Comparison of ENCODE assay signal across 23 mouse cellular contexts in genomic region chr2:6293825-6294444, GRCm38 (mm10). TPM values are rescaled to one million over a fixed set of nuclear protein-coding genes. Genes with fewer than 3 reads are reported as not detected.
DNase-seq lines count a peak whose midpoint lies in the region; ATAC-seq and TF ChIP-seq lines count a peak whose summit lies in the region.
"Had no signal": no experiment of that assay in that cellular context is flagged by ENCODE, and none has a peak within 500 bp of the region (broad histone marks: within the 10 kb centered on the region; RNA-seq: fewer than 3 reads in every experiment).

No protein-coding gene starts in this region.

- no peaks in the 10 kb centered on the region for H3K27me3 ChIP-seq in limb, embryonic 12.5 days
- H3K27me3 ChIP-seq in limb, embryonic 10.5 days (ENCODE audit: low read depth, poor library complexity, severe bottlenecking): no peaks in the 10 kb centered on the region
- H3K27me3 ChIP-seq in Patski: no peaks in the 10 kb centered on the region
- H3K27me3 ChIP-seq in cerebellum, adult 2 months (ENCODE audit: control insufficient read depth, insufficient read depth, low read length): no peaks in the 10 kb centered on the region
- no peaks in the 10 kb centered on the region for H3K27me3 ChIP-seq in heart, embryonic 10.5 days (ENCODE audit: insufficient read depth, poor library complexity, severe bottlenecking)
- H3K27me3 ChIP-seq: embryonic facial prominence, embryonic 15.5 days; midbrain, embryonic 13.5 days; neural tube, embryonic 15.5 days; stomach, embryonic 15.5 days had no signal

- peak overlapping the region; percentile 56; the same call in 1 of the 2 replicates for H3K27ac ChIP-seq in limb, embryonic 12.5 days
- H3K27ac ChIP-seq in limb, embryonic 10.5 days: no peak overlapping the region
- H3K27ac ChIP-seq in cerebellum, adult 2 months (ENCODE audit: insufficient read depth, low read length): no peak overlapping the region
- no peak overlapping the region for H3K27ac ChIP-seq in heart, embryonic 10.5 days
- H3K27ac ChIP-seq: embryonic facial prominence, embryonic 15.5 days; hindbrain, postnatal 0 days; midbrain, embryonic 13.5 days; stomach, embryonic 15.5 days had no signal

- in situ Hi-C loops in Patski (cut with MboI; ENCODE audit: low pct_unique_long_range_greater_than_20kb): no loop called here

- ATAC-seq in limb, embryonic 12.5 days (ENCODE audit: insufficient number of reproducible peaks, insufficient read depth, low FRiP score, low TSS enrichment, low read depth): no peak
- peak; percentile 95 for ATAC-seq in Patski
- ATAC-seq: CD4-positive, CD25-positive, alpha-beta regulatory T cell, adult 4 months; hindbrain, postnatal 0 days; midbrain, embryonic 13.5 days had no signal

- H3K4me3 ChIP-seq in limb, embryonic 12.5 days (replicated peaks): no peak overlapping the region
- no peak overlapping the region for H3K4me3 ChIP-seq in limb, embryonic 10.5 days
- H3K4me3 ChIP-seq in cerebellum, adult 2 months (replicated peaks; ENCODE audit: insufficient read depth, low read depth, low read length): no peak overlapping the region
- no peak overlapping the region for H3K4me3 ChIP-seq in heart, embryonic 10.5 days
- H3K4me3 ChIP-seq: embryonic facial prominence, embryonic 15.5 days; midbrain, embryonic 13.5 days; myocyte; neural tube, embryonic 15.5 days; stomach, embryonic 15.5 days had no signal

- POLR2A ChIA-PET in Patski (lab: Charles Lee): no interaction called here

- H3K9ac ChIP-seq in limb, embryonic 12.5 days (replicated peaks): no peak overlapping the region
- H3K9ac ChIP-seq: embryonic facial prominence, embryonic 15.5 days; lung, embryonic 14.5 days; midbrain, embryonic 13.5 days; neural tube, embryonic 15.5 days; stomach, embryonic 15.5 days had no signal

- TF ChIP-seq CTCF in Patski (IDR thresholded peaks at IDR 0.05): no peak
- TF ChIP-seq CTCF in cerebellum, adult 2 months (IDR thresholded peaks at IDR 0.05; ENCODE audit: borderline replicate concordance, insufficient read depth, low read depth, low read length): no peak

- no peak overlapping the region for H3K4me2 ChIP-seq in limb, embryonic 12.5 days
- H3K4me2 ChIP-seq: embryonic facial prominence, embryonic 15.5 days; liver, embryonic 11.5 days; lung, embryonic 14.5 days; midbrain, embryonic 13.5 days; neural tube, embryonic 15.5 days; stomach, embryonic 15.5 days had no signal

- no peak for DNase-seq in limb, embryonic 10.5 days (ENCODE audit: low spot score)
- DNase-seq in Patski (ENCODE audit: low read depth, low spot score): peak; percentile 61
- peak; percentile 31 to 46 for DNase-seq in cerebellum, adult 2 months
- DNase-seq in fibroblast of lung, adult 2 months (ENCODE audit: low read depth): peak; percentile 29
- no peak for DNase-seq in gastrocnemius, adult 8-10 months (ENCODE audit: low spot score in 2 of 2)
- no peak for DNase-seq in heart, embryonic 10.5 days (ENCODE audit: low spot score)
- DNase-seq: adrenal gland, postnatal 10 days; embryo, embryonic 11 days; gastrocnemius, postnatal 25 days; kidney, adult 8-10 months; layer of hippocampus, postnatal 36 days; lung, embryonic 14.5 days; thymus, postnatal 36 days had no signal

- H3K9me3 ChIP-seq in limb, embryonic 12.5 days: no peaks in the 10 kb centered on the region
- no peaks in the 10 kb centered on the region for H3K9me3 ChIP-seq in limb, embryonic 10.5 days (replicated peaks)
- H3K9me3 ChIP-seq in heart, embryonic 10.5 days: no peaks in the 10 kb centered on the region
- H3K9me3 ChIP-seq: embryonic facial prominence, embryonic 15.5 days; G1E; midbrain, embryonic 13.5 days; neural tube, embryonic 15.5 days; stomach, embryonic 15.5 days had no signal

- no peak for TF ChIP-seq POLR2A in cerebellum, adult 2 months (IDR thresholded peaks at IDR 0.05; ENCODE audit: borderline replicate concordance, insufficient read depth, low read length)

- 61% methylated on average over 11 of the region's 11 CpGs for WGBS in limb, embryonic 12.5 days
- whole genome bisulfite sequencing in limb, embryonic 10.5 days: 83% methylated on average over 11 of the region's 11 CpGs
- WGBS in cerebellum, adult 2 months: 28% methylated on average over 11 of the region's 11 CpGs
- WGBS in heart, embryonic 10.5 days: 63% methylated on average over 11 of the region's 11 CpGs

- peaks cover 6% of the 10 kb centered on the region; the same call in 1 of the 2 replicates for H3K4me1 ChIP-seq in limb, embryonic 12.5 days (replicated peaks)
- H3K4me1 ChIP-seq in limb, embryonic 10.5 days: peaks cover 12% of the 10 kb centered on the region; the same call in 1 of the 2 replicates
- H3K4me1 ChIP-seq in cerebellum, adult 2 months (ENCODE audit: control insufficient read depth, insufficient read depth, low read length): peaks cover 5% of the 10 kb centered on the region; the same call in 1 of the 2 replicates
- H3K4me1 ChIP-seq in heart, embryonic 10.5 days: peaks cover 6% of the 10 kb centered on the region; the same call in 1 of the 2 replicates
- H3K4me1 ChIP-seq: embryonic facial prominence, embryonic 15.5 days; midbrain, embryonic 13.5 days; neural tube, embryonic 15.5 days had no signal

- no peaks in the 10 kb centered on the region for H3K36me3 ChIP-seq in limb, embryonic 12.5 days
- H3K36me3 ChIP-seq in limb, embryonic 10.5 days: no peaks in the 10 kb centered on the region
- H3K36me3 ChIP-seq in heart, embryonic 10.5 days: no peaks in the 10 kb centered on the region
- H3K36me3 ChIP-seq: embryonic facial prominence, embryonic 15.5 days; G1E; midbrain, embryonic 13.5 days; neural tube, embryonic 15.5 days; stomach, embryonic 15.5 days had no signal

- CTCF ChIA-PET in Patski (lab: Charles Lee): interaction anchor here (0.7 to 1.5 kb wide), 2 partner anchors 8 to 9 kb away, joined by 3 to 5 read pairs; no protein-coding TSS in a partner anchor

RNA-seq across cellular contexts. Expression of gene Usp6nl, which starts 28.5 kb away (rescaled TPM):
- polyA plus RNA-seq in limb, embryonic 12.5 days (2016; fragmentation: Nextera tagmentation; extraction: Ambion mirVana): 16.1 and 17.3 TPM in 2 replicates
- 11.8 and 12.8 TPM in 2 replicates for polyA plus RNA-seq in limb, embryonic 10.5 days (2016; fragmentation: Nextera tagmentation; extraction: Ambion mirVana)
- 25.3 TPM for polyA plus RNA-seq in Patski (2021)
- polyA plus RNA-seq in cerebellum, adult 2 months (2012; rRNA removed): 15.5 and 16.5 TPM in 2 replicates
- 1 to 10 TPM; 2.5 to 3.4 (median 2.8) TPM for total RNA-seq in gastrocnemius, adult 8-10 months (2022)
- polyA plus RNA-seq in heart, embryonic 10.5 days (2016; fragmentation: Nextera tagmentation; extraction: Ambion mirVana): 6.5 and 8.9 TPM in 2 replicates

Comparison
In these comparisons a context has a peak if more than half of its experiments do, and no peak if none do; other contexts are left out.
1. DNase-seq: peak in Patski (single experiment), cerebellum, adult 2 months (2 of 2) and fibroblast of lung, adult 2 months (single experiment); none in limb, embryonic 10.5 days (single experiment), gastrocnemius, adult 8-10 months (0 of 2) and heart, embryonic 10.5 days (single experiment).